Mouse (Mus musculus): ENCODE data around the gene Ndufs8. TPM values are rescaled to one million over a fixed set of nuclear protein-coding genes. Genes with fewer than 3 reads are reported as not detected.

The Ndufs8 gene
- polyA plus RNA-seq (2012; rRNA removed; ENCODE audit: low replicate concordance): 277 and 311 TPM in 2 replicates

DNA sequence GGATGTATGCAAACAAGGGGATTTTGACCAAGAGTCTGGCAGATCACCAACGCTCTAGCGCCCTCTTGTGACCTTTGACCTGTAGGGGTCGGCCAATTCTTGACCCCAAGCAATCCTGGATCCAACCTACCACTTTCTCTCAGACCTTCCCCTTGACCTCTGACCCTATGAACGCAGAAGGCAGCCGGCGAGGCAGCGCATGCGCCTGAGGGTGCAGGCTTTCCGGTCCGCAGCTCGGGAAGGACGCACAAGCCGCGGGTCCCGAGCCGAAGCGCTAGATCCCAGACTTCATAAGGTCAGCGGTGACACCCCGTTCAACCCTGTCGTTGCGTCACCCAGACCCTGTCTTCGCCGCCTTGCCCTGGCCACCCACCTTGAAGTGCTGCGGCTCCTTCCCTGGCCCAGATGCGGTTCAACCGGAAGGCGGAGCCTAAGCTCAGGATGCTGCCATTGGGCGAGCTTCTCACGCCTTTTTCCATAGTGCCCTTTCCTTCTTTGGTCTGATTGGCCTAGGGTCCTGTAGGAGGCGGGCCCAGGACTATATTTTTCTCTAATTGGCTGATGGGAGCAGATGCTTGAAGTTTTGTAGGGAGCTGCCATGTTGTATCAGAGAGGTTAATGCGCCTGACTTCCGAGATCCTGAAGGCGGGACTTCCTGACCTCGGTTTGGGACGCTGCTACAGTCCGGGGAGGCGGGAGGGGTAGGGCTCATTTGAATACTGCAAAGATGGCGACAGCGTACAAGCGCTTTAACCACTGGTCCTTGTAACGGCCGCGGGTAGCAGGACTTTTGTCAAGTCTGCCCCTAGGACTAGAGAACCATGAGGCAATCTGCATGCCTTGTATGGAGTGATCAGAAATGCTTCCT is at the start of gene Ndufs8:
Ndufs8 (minus strand) TSS at position 438 of the 868 bp plus-strand sequence.

DNA sequence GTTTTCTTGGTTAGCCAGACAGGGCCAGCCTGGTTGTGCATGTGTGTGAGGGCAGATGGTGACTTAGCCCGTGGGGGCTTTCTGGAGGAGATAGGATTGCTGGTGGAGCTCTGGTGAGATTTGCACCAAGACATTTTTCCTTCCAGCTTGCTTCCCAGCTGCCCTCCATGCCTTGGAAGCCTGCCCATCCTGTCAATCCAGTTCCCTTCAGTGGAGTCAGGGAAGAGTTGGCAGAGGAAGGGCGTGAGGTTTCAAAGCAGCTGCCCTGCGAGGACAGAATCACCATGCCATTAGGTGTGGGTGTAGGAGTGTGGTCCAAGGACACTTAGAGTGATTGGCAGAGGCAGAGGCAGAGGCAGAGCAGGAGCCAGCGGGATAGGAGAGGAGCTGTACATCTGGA is 45.9 kb upstream of the Ndufs8 start, which contains the start of gene Aldh3b3:
Aldh3b3 (plus strand) TSS at position 176 of the 400 bp plus-strand sequence.

DNA sequence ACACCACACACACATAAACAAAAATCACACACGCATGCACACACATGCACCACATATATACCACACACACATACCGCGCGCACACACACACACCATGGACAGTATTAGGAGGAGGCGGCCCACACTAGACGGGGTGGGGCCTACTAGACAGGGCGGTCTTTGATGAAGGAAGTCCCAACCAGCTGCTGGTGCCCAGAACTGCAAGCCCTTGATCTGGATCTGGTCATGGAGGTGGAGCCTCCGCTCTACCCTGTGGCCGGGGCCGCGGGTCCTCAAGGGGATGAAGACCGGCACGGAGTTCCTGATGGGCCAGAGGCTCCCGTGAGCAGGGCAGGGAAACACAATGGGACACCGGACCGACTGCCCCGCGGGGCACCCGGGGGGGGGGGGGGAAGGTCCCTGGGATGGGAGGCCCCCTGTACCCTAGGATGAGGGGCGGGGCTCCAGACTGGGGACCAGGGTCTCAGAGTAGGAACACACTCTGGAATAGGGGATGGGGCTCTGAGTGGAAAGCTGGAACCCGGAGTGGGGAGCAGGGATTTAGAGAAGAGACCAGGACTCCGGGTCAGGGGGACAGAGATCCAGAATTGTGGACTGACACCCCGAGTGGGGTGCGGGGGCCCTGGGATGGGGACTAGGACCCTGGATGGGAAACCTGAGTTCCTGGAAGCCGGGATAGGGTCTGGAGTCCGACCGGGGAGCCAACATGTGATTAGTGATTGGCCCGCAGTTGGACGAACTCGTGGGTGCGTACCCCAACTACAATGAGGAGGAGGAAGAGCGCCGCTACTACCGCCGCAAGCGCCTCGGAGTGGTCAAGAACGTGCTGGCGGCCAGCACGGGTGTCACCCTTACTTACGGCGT is 22.7 kb upstream of the Ndufs8 start, which contains the start of gene Unc93b1:
Unc93b1 (plus strand) TSS at position 155 of the 864 bp plus-strand sequence.

DNA sequence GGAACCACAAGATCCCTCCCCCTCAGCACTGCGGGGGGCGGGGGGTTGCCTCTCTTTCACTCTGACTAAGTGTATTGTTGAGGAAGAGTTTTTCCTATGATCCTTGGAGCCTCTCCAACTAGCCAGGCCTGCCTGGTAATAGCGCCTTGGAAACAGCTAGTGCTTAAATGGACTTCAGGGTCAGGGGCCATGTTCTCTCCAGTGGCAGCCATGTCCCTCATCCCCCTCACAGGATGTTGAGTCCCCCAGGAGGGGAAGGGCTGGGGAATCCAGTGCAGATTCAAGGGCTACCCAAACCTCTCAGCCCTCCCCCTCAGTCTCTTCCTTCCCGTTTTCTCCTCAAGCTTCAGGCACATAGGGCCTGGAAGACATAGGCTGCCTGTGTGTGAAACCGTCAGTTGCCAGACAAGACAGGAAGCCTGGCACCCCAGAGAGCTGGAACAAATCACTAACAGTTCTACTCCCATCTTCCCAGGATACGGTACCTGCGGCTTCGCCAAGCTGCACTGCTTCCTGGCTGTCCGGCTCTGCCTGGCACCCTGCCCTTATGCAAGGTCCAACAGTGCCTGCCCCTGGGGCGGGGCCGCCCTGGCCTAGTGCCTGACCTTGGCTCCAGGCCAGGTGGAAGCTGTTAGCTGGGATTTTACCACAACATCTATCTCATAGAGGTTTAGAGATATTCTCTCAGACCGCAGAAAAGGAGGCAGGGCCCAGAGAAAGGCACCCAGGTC is 16.8 kb upstream of the Ndufs8 start, which contains the start of gene Aldh3b1:
Aldh3b1 (minus strand) TSS at position 598 of the 731 bp plus-strand sequence.

DNA sequence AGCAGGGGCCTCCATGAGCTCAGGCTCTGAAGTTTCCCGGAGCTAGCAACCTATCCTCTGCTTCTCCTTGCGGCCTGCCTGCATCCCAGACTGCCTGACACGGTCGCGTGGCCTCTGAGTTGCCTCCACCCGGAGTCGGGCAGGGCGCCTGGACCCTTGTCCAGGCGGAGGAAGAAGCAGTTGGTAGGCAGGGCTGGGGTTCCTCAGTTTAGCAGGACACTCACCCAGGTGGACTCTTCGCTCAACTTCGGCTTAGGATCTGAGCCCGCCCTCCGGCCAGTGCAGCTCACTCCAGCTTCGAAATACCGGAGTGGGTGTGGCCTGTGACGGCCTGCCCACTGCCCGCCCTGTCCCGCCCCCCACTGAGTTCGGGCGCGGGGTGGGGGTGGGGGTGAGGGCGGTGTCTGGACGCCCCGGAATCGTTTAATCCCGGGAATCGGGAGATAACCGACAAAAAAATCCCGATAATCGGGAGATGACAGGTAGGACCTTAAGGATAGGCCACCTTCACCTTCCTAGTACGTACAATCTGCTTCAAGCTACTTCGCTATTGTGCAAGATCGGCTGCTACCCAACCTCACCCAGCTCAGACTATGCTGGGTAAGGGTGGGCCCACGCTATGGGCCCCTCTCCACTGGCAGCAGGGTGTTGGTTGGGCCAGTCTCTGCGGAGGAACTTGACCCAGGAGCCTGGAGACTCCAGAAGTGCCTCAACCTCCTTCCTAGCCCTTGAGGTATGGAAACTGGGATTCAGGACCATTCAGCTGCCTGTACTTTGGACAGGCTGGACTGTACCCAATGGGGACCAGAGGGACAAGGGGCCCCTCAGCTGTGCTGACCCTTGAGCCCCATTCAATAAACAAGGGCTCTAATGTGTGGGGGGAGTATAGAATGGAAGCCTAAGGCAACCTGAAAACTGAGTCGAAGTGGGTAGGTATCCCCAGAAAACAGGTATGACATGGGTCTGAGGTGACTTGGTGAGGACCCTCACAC is 5.5 kb downstream of the Ndufs8 start, which contains the start of gene Tcirg1:
Tcirg1 (minus strand) TSS at position 339 of the 992 bp plus-strand sequence.

Other genes starting within 250 kb of the Ndufs8 start
- gene Lrp5, start 226.2 kb downstream of the Ndufs8 start, polyA plus RNA-seq (2012; rRNA removed; ENCODE audit: low replicate concordance): 36.8 and 59.1 TPM in 2 replicates
- 49.9 and 71.9 TPM in 2 replicates for gene 1810055G02Rik, start 204.5 kb downstream of the Ndufs8 start, polyA plus RNA-seq (2012; rRNA removed; ENCODE audit: low replicate concordance)
- 16.4 and 22.3 TPM in 2 replicates for gene Kmt5b, start 145.4 kb downstream of the Ndufs8 start, polyA plus RNA-seq (2012; rRNA removed; ENCODE audit: low replicate concordance)
- gene Chka, start 61.0 kb downstream of the Ndufs8 start, polyA plus RNA-seq (2012; rRNA removed; ENCODE audit: low replicate concordance): 12.1 and 35.7 TPM in 2 replicates
- gene Tcirg1, start 5.6 kb downstream of the Ndufs8 start, polyA plus RNA-seq (2012; rRNA removed; ENCODE audit: low replicate concordance): 152 and 212 TPM in 2 replicates
- gene Aldh3b1, start 17.0 kb upstream of the Ndufs8 start, polyA plus RNA-seq (2012; rRNA removed; ENCODE audit: low replicate concordance): 11.6 and 18.9 TPM in 2 replicates
- gene Unc93b1, start 22.4 kb upstream of the Ndufs8 start, polyA plus RNA-seq (2012; rRNA removed; ENCODE audit: low replicate concordance): 165 and 222 TPM in 2 replicates
- gene Aldh3b3, start 45.9 kb upstream of the Ndufs8 start, polyA plus RNA-seq (2012; rRNA removed; ENCODE audit: low replicate concordance): 0.50 and 1.5 TPM in 2 replicates
- gene Aldh3b2, start 59.6 kb upstream of the Ndufs8 start, polyA plus RNA-seq (2012; rRNA removed; ENCODE audit: low replicate concordance): 23.0 and 56.2 TPM in 2 replicates
- gene Acy3, start 73.8 kb upstream of the Ndufs8 start, polyA plus RNA-seq (2012; rRNA removed; ENCODE audit: low replicate concordance): 37.6 and 75.0 TPM in 2 replicates
- gene Tbx10, start 80.0 kb upstream of the Ndufs8 start, polyA plus RNA-seq (2012; rRNA removed; ENCODE audit: low replicate concordance): not detected in 2 replicates
- 8.2 and 27.4 TPM in 2 replicates for gene Nudt8, start 87.8 kb upstream of the Ndufs8 start, polyA plus RNA-seq (2012; rRNA removed; ENCODE audit: low replicate concordance)
- gene Gm49405, start 87.9 kb upstream of the Ndufs8 start, polyA plus RNA-seq (2012; rRNA removed; ENCODE audit: low replicate concordance): 0.85 and 3.3 TPM in 2 replicates
- gene Doc2g, start 90.5 kb upstream of the Ndufs8 start, polyA plus RNA-seq (2012; rRNA removed; ENCODE audit: low replicate concordance): 3.1 and 10.1 TPM in 2 replicates
- gene Ndufv1, start 100.0 kb upstream of the Ndufs8 start, polyA plus RNA-seq (2012; rRNA removed; ENCODE audit: low replicate concordance): 208 and 265 TPM in 2 replicates
- gene Gstp1, start 125.2 kb upstream of the Ndufs8 start, polyA plus RNA-seq (2012; rRNA removed; ENCODE audit: low replicate concordance): 601 and 616 TPM in 2 replicates
- gene Gstp2, start 133.2 kb upstream of the Ndufs8 start, polyA plus RNA-seq (2012; rRNA removed; ENCODE audit: low replicate concordance): 48.1 and 59.0 TPM in 2 replicates
- gene Gstp3, start 146.8 kb upstream of the Ndufs8 start, polyA plus RNA-seq (2012; rRNA removed; ENCODE audit: low replicate concordance): 2.2 and 2.5 TPM in 2 replicates
- gene Cabp2, start 168.8 kb upstream of the Ndufs8 start, polyA plus RNA-seq (2012; rRNA removed; ENCODE audit: low replicate concordance): not detected in 2 replicates
- gene Cdk2ap2, start 184.4 kb upstream of the Ndufs8 start, polyA plus RNA-seq (2012; rRNA removed; ENCODE audit: low replicate concordance): 139 and 211 TPM in 2 replicates
- gene Pitpnm1, start 187.2 kb upstream of the Ndufs8 start, polyA plus RNA-seq (2012; rRNA removed; ENCODE audit: low replicate concordance): 115 and 122 TPM in 2 replicates
- 127 and 158 TPM in 2 replicates for gene Aip, start 213.1 kb upstream of the Ndufs8 start, polyA plus RNA-seq (2012; rRNA removed; ENCODE audit: low replicate concordance)
- gene Gpr152, start 227.0 kb upstream of the Ndufs8 start, polyA plus RNA-seq (2012; rRNA removed; ENCODE audit: low replicate concordance): 0.26 and 0.43 TPM in 2 replicates
- 0.59 and 0.64 TPM in 2 replicates for gene Cabp4, start 231.3 kb upstream of the Ndufs8 start, polyA plus RNA-seq (2012; rRNA removed; ENCODE audit: low replicate concordance)
- gene Coro1b, start 235.8 kb upstream of the Ndufs8 start, polyA plus RNA-seq (2012; rRNA removed; ENCODE audit: low replicate concordance): 355 and 367 TPM in 2 replicates
- gene Ptprcap, start 240.8 kb upstream of the Ndufs8 start, polyA plus RNA-seq (2012; rRNA removed; ENCODE audit: low replicate concordance): 5.9 and 12.6 TPM in 2 replicates